Mouse (Mus musculus): Measurements from ENCODE around the gene Slc9a8.

- TF ChIP-seq CTCF (IDR thresholded peaks at IDR 0.05; ENCODE audit: low read depth) (no peak), EP300 (IDR thresholded peaks at IDR 0.05; ENCODE audit: low read depth) (no peak)
Measured at GRCm38 (mm10) chr2:167508569-167508968, 87.1 kb downstream of the Slc9a8 start.

Measured in liver, postnatal 0 days (tissue).